In genomic region chr10:127340577-127341359, GRCm38 (mm10) we compare ENCODE assay signal across 8 mouse cellular contexts. TPM values are rescaled to one million over a fixed set of nuclear protein-coding genes. Genes with fewer than 3 reads are reported as not detected.
DNase-seq lines count a peak whose midpoint lies in the region; ATAC-seq lines count a peak whose summit lies in the region.
"Had no signal": no experiment of that assay in that cellular context is flagged by ENCODE, and none has a peak within 500 bp of the region (broad histone marks: within the 10 kb centered on the region; RNA-seq: fewer than 3 reads in every experiment).

No protein-coding gene starts in this region.

- H3K9me3 ChIP-seq in forebrain, embryonic 12.5 days: no peaks in the 10 kb centered on the region
- no peaks in the 10 kb centered on the region for H3K9me3 ChIP-seq in limb, embryonic 13.5 days
- H3K9me3 ChIP-seq in stomach, embryonic 14.5 days (ENCODE audit: control insufficient read depth, low read depth, low read length): no peaks in the 10 kb centered on the region

- under 1% methylated on average over 27 of the region's 27 CpGs for WGBS in forebrain, embryonic 12.5 days
- 1% methylated on average over 27 of the region's 27 CpGs for WGBS in limb, embryonic 13.5 days
- under 1% methylated on average over 27 of the region's 27 CpGs for WGBS in stomach, embryonic 14.5 days

- no peaks in the 10 kb centered on the region for H3K36me3 ChIP-seq in forebrain, embryonic 12.5 days (replicated peaks)
- H3K36me3 ChIP-seq in limb, embryonic 13.5 days: peaks cover 23% of the 10 kb centered on the region
- peaks cover 9% of the 10 kb centered on the region; the same call in 1 of the 2 replicates for H3K36me3 ChIP-seq in stomach, embryonic 14.5 days (ENCODE audit: control insufficient read depth, insufficient read depth, low read length)

- peaks cover 38% of the 10 kb centered on the region for H3K4me1 ChIP-seq in forebrain, embryonic 12.5 days
- peaks cover 29% of the 10 kb centered on the region for H3K4me1 ChIP-seq in limb, embryonic 13.5 days
- H3K4me1 ChIP-seq in stomach, embryonic 14.5 days (ENCODE audit: control insufficient read depth, insufficient read depth, low read length): 0 out of 2 replicates have a peak, but pooled peaks cover 6% of the 10 kb centered on the region

- H3K9ac ChIP-seq in forebrain, embryonic 12.5 days: peak overlapping the region; percentile 44
- peak overlapping the region; percentile 63 for H3K9ac ChIP-seq in limb, embryonic 13.5 days
- peak overlapping the region; percentile 57 for H3K9ac ChIP-seq in stomach, embryonic 14.5 days (replicated peaks; ENCODE audit: low read depth, low read length)

- DNase-seq in 3T3-L1 (ENCODE audit: low read depth, low spot score): peak; percentile 9
- DNase-seq in A20 (ENCODE audit: low read depth, low spot score): peak; percentile 20
- DNase-seq in layer of hippocampus, postnatal 25 days (ENCODE audit: extremely low spot score in 1 of 2, low spot score in 1 of 2): no peak
- DNase-seq in cerebellum, adult 9-10 months: no peak

- peak overlapping the region; percentile 78 for H3K4me2 ChIP-seq in forebrain, embryonic 12.5 days
- H3K4me2 ChIP-seq in limb, embryonic 13.5 days (replicated peaks): peak overlapping the region; percentile 75
- peak overlapping the region; percentile 92 for H3K4me2 ChIP-seq in stomach, embryonic 14.5 days (replicated peaks; ENCODE audit: low read depth, low read length)

- H3K27ac ChIP-seq in forebrain, embryonic 12.5 days: peak overlapping the region; percentile 70
- H3K27ac ChIP-seq in limb, embryonic 13.5 days: peak overlapping the region; percentile 87
- H3K27ac ChIP-seq in stomach, embryonic 14.5 days (ENCODE audit: low read length): peak overlapping the region; percentile 97

- peaks cover 42% of the 10 kb centered on the region for H3K27me3 ChIP-seq in forebrain, embryonic 12.5 days
- H3K27me3 ChIP-seq in limb, embryonic 13.5 days: no peaks in the 10 kb centered on the region
- no peaks in the 10 kb centered on the region for H3K27me3 ChIP-seq in stomach, embryonic 14.5 days (ENCODE audit: control insufficient read depth, insufficient read depth, low read length)

- peak overlapping the region; percentile 41 for H3K4me3 ChIP-seq in forebrain, embryonic 12.5 days (replicated peaks)
- H3K4me3 ChIP-seq in limb, embryonic 13.5 days: peak overlapping the region; percentile 57
- H3K4me3 ChIP-seq in stomach, embryonic 14.5 days (ENCODE audit: low read depth, low read length): peak overlapping the region; percentile 57
- H3K4me3 ChIP-seq: erythroblast, embryonic 14.5 days had no signal

- ATAC-seq in forebrain, embryonic 12.5 days (ENCODE audit: low FRiP score): peak; percentile 21; the same call in 1 of the 2 replicates
- no peak for ATAC-seq in limb, embryonic 13.5 days (ENCODE audit: low FRiP score, low read depth)
- ATAC-seq in stomach, embryonic 14.5 days (ENCODE audit: insufficient number of reproducible peaks, insufficient read depth, low FRiP score, low read depth): no peak

RNA-seq across cellular contexts. Expression of gene Gli1, which starts 1.0 kb away (rescaled TPM):
- polyA plus RNA-seq in forebrain, embryonic 12.5 days (2016; fragmentation: Nextera tagmentation; extraction: Ambion mirVana): 3.2 and 3.6 TPM in 2 replicates
- polyA plus RNA-seq in limb, embryonic 13.5 days (2015; fragmentation: Nextera tagmentation; extraction: Ambion mirVana): 14.8 and 16.5 TPM in 2 replicates
- 15.5 and 17.6 TPM in 2 replicates for polyA plus RNA-seq in stomach, embryonic 14.5 days (2014; fragmentation: Nextera tagmentation; extraction: Ambion mirVana)
- 1 to 10 TPM; 2.1 to 3.3 TPM for total RNA-seq in layer of hippocampus, postnatal 25 days (2021)
- polyA plus RNA-seq: erythroblast, embryonic 14.5 days had no signal

RNA-seq across cellular contexts. Expression of gene Inhbe, which starts 13.4 kb away (rescaled TPM):
- polyA plus RNA-seq in forebrain, embryonic 12.5 days (2016; fragmentation: Nextera tagmentation; extraction: Ambion mirVana): 0.06 TPM in 1 of 2 replicates, not detected in the other
- polyA plus RNA-seq in limb, embryonic 13.5 days (2015; fragmentation: Nextera tagmentation; extraction: Ambion mirVana): 0.04 and 0.05 TPM in 2 replicates
- polyA plus RNA-seq in stomach, embryonic 14.5 days (2014; fragmentation: Nextera tagmentation; extraction: Ambion mirVana): not detected in 2 replicates
- not detected for total RNA-seq in layer of hippocampus, postnatal 25 days (2021)
- polyA plus RNA-seq: erythroblast, embryonic 14.5 days had no signal

RNA-seq across cellular contexts. Expression of gene Arhgap9, which starts 19.0 kb away (rescaled TPM):
- polyA plus RNA-seq in forebrain, embryonic 12.5 days (2016; fragmentation: Nextera tagmentation; extraction: Ambion mirVana): 0.64 and 1.3 TPM in 2 replicates
- 5.2 and 5.4 TPM in 2 replicates for polyA plus RNA-seq in limb, embryonic 13.5 days (2015; fragmentation: Nextera tagmentation; extraction: Ambion mirVana)
- polyA plus RNA-seq in stomach, embryonic 14.5 days (2014; fragmentation: Nextera tagmentation; extraction: Ambion mirVana): 3.2 and 3.9 TPM in 2 replicates
- total RNA-seq in layer of hippocampus, postnatal 25 days (2021): 1 to 10 TPM in 1 of 2 experiments, under 1 TPM in 1; 0.89 to 1.1 TPM

RNA-seq across cellular contexts. Expression of gene Mars, which starts 29.2 kb away (rescaled TPM):
- 177 and 183 TPM in 2 replicates for polyA plus RNA-seq in forebrain, embryonic 12.5 days (2016; fragmentation: Nextera tagmentation; extraction: Ambion mirVana)
- polyA plus RNA-seq in limb, embryonic 13.5 days (2015; fragmentation: Nextera tagmentation; extraction: Ambion mirVana): 118 and 122 TPM in 2 replicates
- polyA plus RNA-seq in stomach, embryonic 14.5 days (2014; fragmentation: Nextera tagmentation; extraction: Ambion mirVana): 96.9 and 107 TPM in 2 replicates
- 10 to 100 TPM; 57.1 to 59.4 TPM for total RNA-seq in layer of hippocampus, postnatal 25 days (2021)

RNA-seq across cellular contexts. Expression of gene Inhbc, which starts 29.5 kb away (rescaled TPM):
- not detected in 2 replicates for polyA plus RNA-seq in forebrain, embryonic 12.5 days (2016; fragmentation: Nextera tagmentation; extraction: Ambion mirVana)
- polyA plus RNA-seq in limb, embryonic 13.5 days (2015; fragmentation: Nextera tagmentation; extraction: Ambion mirVana): not detected in 2 replicates
- 0.35 TPM in 1 of 2 replicates, not detected in the other for polyA plus RNA-seq in stomach, embryonic 14.5 days (2014; fragmentation: Nextera tagmentation; extraction: Ambion mirVana)
- not detected for total RNA-seq in layer of hippocampus, postnatal 25 days (2021)
- polyA plus RNA-seq: erythroblast, embryonic 14.5 days had no signal

Comparison
In these comparisons a context has a peak if more than half of its experiments do, and no peak if none do; other contexts are left out.
1. DNase-seq: peak in 3T3-L1 (single experiment) and A20 (single experiment); none in layer of hippocampus, postnatal 25 days (0 of 2) and cerebellum, adult 9-10 months (single experiment).
2. Peak in every context shown above with its lines, with median percentiles within 50 percentile points of each other: H3K27ac ChIP-seq, H3K4me2 ChIP-seq, H3K4me3 ChIP-seq and H3K9ac ChIP-seq.